Mouse (Mus musculus): ENCODE measurements around the gene Morc3.

The Morc3 gene

GRCm38 (mm10) chr16:93883423-93884085 is 51.6 kb downstream of the Morc3 start, which contains the start of gene Chaf1b:
Gene Chaf1b, plus strand, starts transcription at chr16:93883901.
- CTCF ChIA-PET: no interaction called here

DNA sequence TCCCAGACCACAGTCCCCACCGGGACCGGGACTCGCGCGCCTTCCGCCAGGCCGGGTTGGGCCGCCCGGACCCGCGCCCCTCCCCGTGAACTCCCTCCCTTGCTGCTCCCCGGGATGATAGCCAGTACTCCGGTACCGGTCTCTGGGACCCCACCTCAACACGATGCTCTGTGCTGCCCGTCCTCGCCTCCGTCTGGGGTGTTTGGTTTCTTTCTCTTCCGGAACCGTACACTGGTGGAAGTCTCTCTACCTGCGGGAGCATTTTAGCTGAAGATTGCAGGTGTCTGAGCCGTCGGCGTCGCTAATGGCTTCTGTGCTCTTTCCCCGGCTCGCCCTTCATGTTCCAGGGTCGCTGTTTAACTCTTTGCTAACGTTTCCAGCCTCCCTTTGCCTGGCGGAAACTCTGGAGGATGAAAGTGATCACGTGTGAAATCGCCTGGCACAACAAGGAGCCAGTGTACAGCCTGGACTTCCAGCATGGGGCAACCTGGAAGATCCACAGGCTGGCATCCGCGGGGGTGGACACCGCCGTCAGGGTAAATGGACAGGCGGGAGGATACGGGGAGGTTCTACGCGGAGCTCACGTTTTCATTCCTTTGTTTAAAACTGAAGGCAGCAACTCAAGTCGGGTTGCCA is 52.3 kb downstream of the Morc3 start:
- CTCF ChIA-PET: no interaction called here

GRCm38 (mm10) chr16:93884722-93885113 is 52.8 kb downstream of the Morc3 start:
- CTCF ChIA-PET: interaction anchor here (0.6 kb wide), 1 partner anchor 205 kb away, joined by 3 read pairs; no protein-coding TSS in a partner anchor

DNA sequence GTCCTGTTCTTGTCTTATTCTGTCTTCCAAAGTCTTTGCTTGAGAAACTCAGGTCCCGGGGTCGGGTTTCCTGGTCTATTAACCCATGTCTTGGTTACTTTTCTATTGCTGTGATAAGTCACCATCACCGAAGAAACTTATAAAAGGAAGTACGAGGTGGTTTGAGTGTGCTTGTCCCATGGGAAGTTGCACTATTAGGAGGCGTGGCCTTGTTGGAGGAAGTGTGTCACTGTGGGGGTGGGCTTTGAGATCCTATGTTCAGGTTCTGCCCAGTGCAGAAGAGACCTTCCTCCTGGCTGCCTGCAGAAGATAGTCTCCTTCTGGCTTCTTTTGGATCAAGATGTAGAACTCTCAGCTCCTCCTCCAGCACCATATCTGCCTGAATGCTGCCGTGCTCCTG is 56.6 kb downstream of the Morc3 start:
- CTCF ChIA-PET: no interaction called here

- CTCF ChIA-PET: no interaction called here
Observed at GRCm38 (mm10) chr16:93890948-93891604, 59.2 kb downstream of the Morc3 start.

DNA sequence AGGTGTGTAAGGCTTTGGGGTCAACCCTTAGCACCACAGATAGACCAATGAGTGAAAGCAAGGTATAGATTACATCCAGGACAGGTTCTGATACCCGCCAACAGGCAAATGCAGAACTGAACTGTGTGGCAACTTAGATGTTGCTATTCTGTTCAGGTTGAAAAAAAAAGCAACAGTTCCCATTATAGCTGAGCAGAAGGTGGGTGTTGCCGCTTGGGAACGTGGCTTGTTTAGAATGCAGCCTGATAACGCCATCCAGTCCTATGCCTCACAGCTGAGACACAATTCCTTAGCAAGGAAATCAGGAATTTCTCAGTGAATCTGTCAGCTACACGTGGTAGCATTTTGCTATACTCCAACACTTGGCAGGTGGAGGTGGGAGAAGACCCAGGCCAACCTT is 61.4 kb downstream of the Morc3 start:
- CTCF ChIA-PET: no interaction called here

GRCm38 (mm10) chr16:93903027-93903426 is 71.1 kb downstream of the Morc3 start:
- CTCF ChIA-PET: no interaction called here

GRCm38 (mm10) chr16:93906156-93907014 is 74.5 kb downstream of the Morc3 start:
- CTCF ChIA-PET: interaction anchor here (0.6 to 0.8 kb wide), 2 partner anchors 12 to 402 kb away, joined by 3 to 6 read pairs; no protein-coding TSS in a partner anchor

- CTCF ChIA-PET: no interaction called here
Observed at GRCm38 (mm10) chr16:93907761-93908160, 75.8 kb downstream of the Morc3 start.

DNA sequence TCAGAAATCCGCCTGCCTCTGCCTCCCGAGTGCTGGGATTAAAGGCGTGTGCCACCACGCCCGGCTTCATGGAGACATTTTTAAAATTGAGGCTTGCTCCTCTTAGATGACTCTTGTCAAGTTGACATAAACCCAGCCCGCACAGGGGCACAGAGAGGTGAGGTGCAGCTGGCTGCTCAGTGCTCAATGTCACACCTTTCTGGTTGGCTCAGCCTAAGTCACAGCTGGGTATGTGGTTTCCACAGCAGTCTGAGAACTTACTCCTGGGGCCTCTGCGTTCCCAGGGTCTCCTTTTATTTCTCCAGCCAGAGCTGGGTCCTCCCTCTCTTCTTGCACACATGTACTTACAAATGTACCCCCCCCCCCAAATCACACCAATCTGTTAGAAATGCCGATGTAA is 76.3 kb downstream of the Morc3 start:
- CTCF ChIA-PET: no interaction called here

DNA sequence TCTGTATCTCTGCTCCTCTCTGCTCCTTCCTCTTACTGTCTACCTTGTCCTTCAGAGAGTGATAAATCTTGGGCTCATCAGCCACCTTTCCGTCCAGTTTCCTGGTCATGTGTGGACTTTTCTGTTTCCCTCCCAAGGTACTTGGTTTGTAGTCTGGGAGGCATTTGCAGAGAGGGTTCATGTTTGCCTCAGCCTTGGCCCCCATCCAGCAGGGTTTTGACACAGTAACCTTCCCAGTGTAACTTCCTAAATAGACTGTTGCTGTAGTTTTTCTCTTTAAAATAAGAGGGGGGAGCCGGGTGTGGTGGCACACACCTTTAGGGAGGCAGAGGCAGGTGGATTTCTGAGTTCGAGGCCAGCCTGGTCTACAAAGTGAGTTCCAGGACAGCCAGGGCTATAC is 78.0 kb downstream of the Morc3 start:
- CTCF ChIA-PET: no interaction called here

DNA sequence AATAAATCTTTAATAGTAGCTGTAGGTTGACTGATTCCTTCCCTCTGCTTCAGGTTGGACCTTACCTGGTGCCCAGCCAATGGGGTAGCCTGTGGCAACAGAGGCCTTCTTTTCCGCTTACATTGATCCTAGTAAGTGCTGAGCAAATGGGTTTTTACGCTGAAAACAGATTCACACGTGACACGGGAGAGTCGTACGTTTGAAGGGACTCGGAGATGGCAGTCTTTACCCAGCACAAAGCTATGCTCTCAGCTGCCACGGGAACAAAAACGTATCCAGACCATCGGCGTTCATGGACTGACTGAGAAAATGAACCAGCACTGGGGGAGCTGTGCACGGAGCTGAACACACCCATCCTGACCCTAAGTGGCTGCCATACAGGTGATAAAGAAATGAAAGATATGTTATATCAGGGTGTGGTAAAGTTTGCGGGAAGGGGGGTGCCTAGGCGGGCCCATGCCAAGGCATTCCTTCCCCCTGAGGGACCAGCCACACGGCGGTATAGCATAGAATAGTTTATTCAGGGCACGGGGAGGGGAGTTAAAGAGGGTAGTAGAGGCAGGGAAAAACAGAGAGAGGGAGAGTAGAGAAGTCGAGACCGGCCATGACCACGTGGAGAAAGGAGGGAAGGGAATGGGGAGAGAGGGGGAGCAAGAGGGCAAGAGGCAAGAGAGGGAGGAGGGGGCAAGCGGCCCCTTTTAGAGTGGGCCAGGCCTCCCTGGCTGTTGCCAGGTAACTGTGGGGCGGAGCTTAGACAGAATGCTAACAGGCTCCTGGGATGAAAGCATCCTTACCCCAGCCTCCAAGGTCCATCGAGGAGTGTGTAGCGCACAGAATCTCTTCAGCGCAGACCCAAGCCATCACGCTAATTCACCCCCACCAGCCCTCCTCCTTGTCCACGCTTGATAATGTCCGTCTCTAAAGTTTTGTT is 79.1 kb downstream of the Morc3 start:
- CTCF ChIA-PET: no interaction called here

DNA sequence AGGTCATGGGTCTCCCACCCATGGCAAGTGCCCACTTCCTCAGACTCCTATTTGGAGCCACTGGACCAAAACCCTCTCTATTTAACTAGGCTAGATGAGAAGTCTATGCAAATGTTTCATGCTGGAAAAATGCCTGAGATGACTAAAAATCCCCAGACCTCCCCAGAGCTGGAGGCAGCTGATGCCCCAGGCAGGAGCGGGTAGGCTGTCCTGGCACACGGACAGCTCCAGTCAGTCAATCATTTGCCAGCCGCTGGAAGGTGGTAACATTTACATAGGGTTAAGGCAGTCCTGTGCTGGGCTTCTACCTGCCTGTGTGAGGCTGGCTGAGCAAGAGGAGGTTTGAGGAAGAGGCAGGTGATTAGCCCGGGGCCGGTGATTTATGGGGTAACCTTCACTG is 80.2 kb downstream of the Morc3 start:
- CTCF ChIA-PET: no interaction called here

GRCm38 (mm10) chr16:93912808-93913207 is 80.9 kb downstream of the Morc3 start:
- CTCF ChIA-PET: no interaction called here

- CTCF ChIA-PET: interaction anchor here (1.3 kb wide), 1 partner anchor 25 kb away, joined by 3 read pairs; no protein-coding TSS in a partner anchor
Observed at GRCm38 (mm10) chr16:93913881-93914576, 82.1 kb downstream of the Morc3 start.

- CTCF ChIA-PET: interaction anchor here (0.6 to 1.3 kb wide), 3 partner anchors 10 to 232 kb away, joined by 3 to 4 read pairs (median 3); partner anchors contain the start of gene Cbr3
Observed at GRCm38 (mm10) chr16:93915338-93915849, 83.5 kb downstream of the Morc3 start.

- CTCF ChIA-PET: interaction anchor here (0.8 to 2.3 kb wide), 2 partner anchors 11 to 20 kb away, joined by 3 to 7 read pairs; no protein-coding TSS in a partner anchor
Observed at GRCm38 (mm10) chr16:93917712-93918678, 86.1 kb downstream of the Morc3 start.

GRCm38 (mm10) chr16:93918679-93919060 is 86.7 kb downstream of the Morc3 start:
- CTCF ChIA-PET: interaction anchor here (0.8 to 2.3 kb wide), 2 partner anchors 12 to 20 kb away, joined by 3 to 7 read pairs; no protein-coding TSS in a partner anchor
